Mouse (Mus musculus): Measurements from ENCODE around the gene Cds2.

DNA sequence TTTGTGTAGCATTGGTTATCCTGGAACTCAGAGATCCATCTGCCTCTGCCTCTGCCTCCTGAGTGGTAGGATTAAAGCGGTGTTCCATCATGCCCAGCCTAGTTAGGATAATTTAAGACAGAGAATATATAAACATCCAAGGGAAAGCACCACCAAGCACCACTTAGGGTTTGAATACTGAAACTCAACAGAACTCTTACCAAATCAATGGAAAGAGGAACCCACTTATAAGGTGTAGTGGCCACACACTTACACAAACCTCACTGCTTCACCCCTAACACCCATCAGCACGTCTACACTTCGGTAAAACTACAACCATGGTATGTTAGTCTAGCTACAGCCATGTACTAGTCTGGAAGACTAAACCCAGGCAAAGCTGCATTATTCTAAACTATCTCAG is 19.6 kb upstream of the Cds2 start:
- TF ChIP-seq CTCF (IDR thresholded peaks at IDR 0.05; ENCODE audit: low read depth, low read length) (no peak), POLR2A (IDR thresholded peaks at IDR 0.05; ENCODE audit: insufficient read depth, low read length) (no peak)

All from ES-Bruce4 (cell line).